Mouse (Mus musculus) embryonic facial prominence, embryonic 11.5 days (tissue): ENCODE measurements at regions not wholly inside any gene's neighbourhood (a gene's known extent, or its start where the extent isn't known, plus 50 kb on each side); places are given as distances from the start of the nearest gene placed in this dataset.

ENCODE experiments used
- ATAC-seq: fragments of 200-750 bp; cut with Nextera tagmentation; replicated peaks from 2 replicates; pipeline ENCODE4 v1.8.0; 2017; ENCODE audit warnings: low read depth; ENCODE audit not compliant: insufficient number of reproducible peaks, low FRiP score, low TSS enrichment
- DNase-seq: peaks from one replicate; pipeline ENCODE4 v3.0.0-alpha.2; 2015; ENCODE audit warnings: low spot score
- H3K27ac ChIP-seq: fragments of 300-500 bp; sonication (generic); replicated peaks from 2 replicates; pipeline ENCODE4 v1.5.1; 2014; ENCODE audit warnings: mild to moderate bottlenecking, low read depth, low read length, control low read depth
- H3K27me3 ChIP-seq: fragments of 300-500 bp; sonication (generic); 2 replicates; pipeline ENCODE4 v1.6.1; 2014; ENCODE audit warnings: mild to moderate bottlenecking, low read length, moderate library complexity, mixed read lengths; ENCODE audit not compliant: control insufficient read depth, insufficient read depth
- H3K36me3 ChIP-seq: fragments of 300-500 bp; sonication (generic); replicated peaks from 2 replicates; pipeline ENCODE4 v1.6.1; 2014; ENCODE audit warnings: low read depth, mild to moderate bottlenecking, low read length, moderate library complexity, mixed read lengths; ENCODE audit not compliant: control insufficient read depth, insufficient read depth
- H3K4me1 ChIP-seq: fragments of 300-500 bp; sonication (generic); 2 replicates; pipeline ENCODE4 v1.6.1; 2014; ENCODE audit warnings: low read length, mixed read lengths; ENCODE audit not compliant: control insufficient read depth, insufficient read depth
- H3K4me2 ChIP-seq: fragments of 300-500 bp; sonication (generic); 2 replicates; pipeline ENCODE4 v1.6.1; 2014; ENCODE audit warnings: low read depth, mild to moderate bottlenecking, control low read depth, low read length, moderate library complexity
- H3K4me3 ChIP-seq: fragments of 300-500 bp; sonication (generic); 2 replicates; pipeline ENCODE4 v1.5.1; 2014; ENCODE audit warnings: low read depth, low read length, control low read depth
- H3K9ac ChIP-seq: fragments of 300-500 bp; sonication (generic); replicated peaks from 2 replicates; pipeline ENCODE4 v1.6.1; 2014; ENCODE audit warnings: mild to moderate bottlenecking, control low read depth, low read length
- H3K9me3 ChIP-seq: fragments of 300-500 bp; sonication (generic); replicated peaks from 2 replicates; pipeline ENCODE4 v1.6.1; 2016; ENCODE audit warnings: mild to moderate bottlenecking, low read length, inconsistent platforms, mixed read lengths; ENCODE audit not compliant: control insufficient read depth
- WGBS: fragments of 180-500 bp; shearing (Covaris S2); extraction: QIAGEN DNeasy Blood & Tissue Kit; methylation state at CpG from one replicate; pipeline ENCODE4 v1.1.7; 2014; 5-methylcytosine and 5-hydroxymethylcytosine counted together

- Histone ChIP-seq H3K27ac (no peak overlapping the region), H3K9me3 (no peaks in the 10 kb centered on the region), H3K36me3 (no peaks in the 10 kb centered on the region), H3K27me3 (no peaks in the 10 kb centered on the region), H3K4me1 (no peaks in the 10 kb centered on the region), H3K9ac (no peak overlapping the region), H3K4me2 (no peak overlapping the region), H3K4me3 (no peak overlapping the region)
- 88% methylated on average over 2 of the region's 2 CpGs for WGBS
- DNase-seq = no peak
- ATAC-seq = no peak
Observed at GRCm38 (mm10) chr1:15155046-15155445, 938.1 kb downstream of the 4930444P10Rik start.

- DNase-seq (no peak), ATAC-seq (no peak)
- no peaks in the 10 kb centered on the region for H3K4me1 ChIP-seq
- 92% methylated on average over 2 of the region's 2 CpGs for WGBS
- H3K4me2 ChIP-seq = no peak overlapping the region
- H3K4me3 ChIP-seq = no peak overlapping the region
- H3K9me3 ChIP-seq = no peaks in the 10 kb centered on the region
- H3K27ac ChIP-seq = no peak overlapping the region
- H3K9ac ChIP-seq = no peak overlapping the region
- H3K36me3 ChIP-seq = no peaks in the 10 kb centered on the region
- no peaks in the 10 kb centered on the region for H3K27me3 ChIP-seq
Observed at GRCm38 (mm10) chr1:15153952-15154351, 939.2 kb downstream of the 4930444P10Rik start.

- H3K9me3 ChIP-seq = no peaks in the 10 kb centered on the region
- no peaks in the 10 kb centered on the region for H3K27me3 ChIP-seq
- DNase-seq (no peak), ATAC-seq (no peak)
- no peak overlapping the region for H3K27ac ChIP-seq
- no peak overlapping the region for H3K4me2 ChIP-seq
- WGBS = 85% methylated on average over 1 of the region's 1 CpGs
- no peak overlapping the region for H3K9ac ChIP-seq
- no peaks in the 10 kb centered on the region for H3K4me1 ChIP-seq
- no peaks in the 10 kb centered on the region for H3K36me3 ChIP-seq
- H3K4me3 ChIP-seq = no peak overlapping the region
Observed at GRCm38 (mm10) chr1:15143922-15144591, 949.1 kb downstream of the 4930444P10Rik start.

- no peak for DNase-seq
Observed at GRCm38 (mm10) chr1:15118462-15118861, 974.7 kb downstream of the 4930444P10Rik start.

GRCm38 (mm10) chr1:15111420-15111819, 981.7 kb downstream of the 4930444P10Rik start:
- no peaks in the 10 kb centered on the region for H3K9me3 ChIP-seq
- H3K27ac ChIP-seq = no peak overlapping the region
- no peak overlapping the region for H3K9ac ChIP-seq
- H3K27me3 ChIP-seq = no peaks in the 10 kb centered on the region
- H3K36me3 ChIP-seq = no peaks in the 10 kb centered on the region
- DNase-seq (no peak), ATAC-seq (no peak)
- WGBS = 83% methylated on average over 2 of the region's 2 CpGs
- no peak overlapping the region for H3K4me2 ChIP-seq
- no peak overlapping the region for H3K4me3 ChIP-seq
- no peaks in the 10 kb centered on the region for H3K4me1 ChIP-seq

More at GRCm38 (mm10) chr1:15118462-15118861, 974.7 kb downstream of the 4930444P10Rik start:
- no peaks in the 10 kb centered on the region for H3K36me3 ChIP-seq
- no peak overlapping the region for H3K27ac ChIP-seq
- WGBS = 88% methylated on average over 3 of the region's 3 CpGs
- ATAC-seq = no peak
- H3K9me3 ChIP-seq = no peaks in the 10 kb centered on the region
- no peak overlapping the region for H3K9ac ChIP-seq
- H3K4me1 ChIP-seq = no peaks in the 10 kb centered on the region
- H3K4me3 ChIP-seq = no peak overlapping the region
- H3K27me3 ChIP-seq = no peaks in the 10 kb centered on the region
- H3K4me2 ChIP-seq = no peak overlapping the region

- ATAC-seq = no peak
- no peaks in the 10 kb centered on the region for H3K27me3 ChIP-seq
- 87% methylated on average over 1 of the region's 1 CpGs for WGBS
Observed at GRCm38 (mm10) chr1:15070331-15070730, 1022.8 kb downstream of the 4930444P10Rik start.

GRCm38 (mm10) chr1:15034047-15034446, 1059.1 kb downstream of the 4930444P10Rik start:
- H3K9me3 ChIP-seq = no peaks in the 10 kb centered on the region
- H3K27me3 ChIP-seq = no peaks in the 10 kb centered on the region
- H3K4me2 ChIP-seq = no peak overlapping the region
- ATAC-seq (peak; percentile 91), DNase-seq (peak; percentile 85)
- 17% methylated on average over 1 of the region's 1 CpGs for WGBS
- H3K4me1 ChIP-seq = no peaks in the 10 kb centered on the region
- no peaks in the 10 kb centered on the region for H3K36me3 ChIP-seq
- no peak overlapping the region for H3K27ac ChIP-seq
- no peak overlapping the region for H3K9ac ChIP-seq
- H3K4me3 ChIP-seq = no peak overlapping the region

More at GRCm38 (mm10) chr1:15070331-15070730, 1022.8 kb downstream of the 4930444P10Rik start:
- Histone ChIP-seq H3K9me3 (no peaks in the 10 kb centered on the region), H3K27ac (no peak overlapping the region), H3K4me3 (no peak overlapping the region), H3K4me2 (no peak overlapping the region), H3K9ac (no peak overlapping the region), H3K36me3 (no peaks in the 10 kb centered on the region), H3K4me1 (no peaks in the 10 kb centered on the region)
- DNase-seq = no peak

- 78% methylated on average over 4 of the region's 4 CpGs for WGBS
- DNase-seq (no peak), ATAC-seq (peak; percentile 48; the same call in 1 of the 2 replicates)
- Histone ChIP-seq H3K27me3 (no peaks in the 10 kb centered on the region), H3K36me3 (no peaks in the 10 kb centered on the region), H3K4me3 (no peak overlapping the region), H3K9ac (no peak overlapping the region), H3K27ac (no peak overlapping the region), H3K4me1 (no peaks in the 10 kb centered on the region), H3K9me3 (no peaks in the 10 kb centered on the region), H3K4me2 (no peak overlapping the region)
Observed at GRCm38 (mm10) chr1:15018460-15018779, 1074.7 kb downstream of the 4930444P10Rik start.
